Mouse (Mus musculus) lung, postnatal 0 days (tissue): ENCODE data around the gene Ache. TPM values are rescaled to one million over a fixed set of nuclear protein-coding genes. Genes with fewer than 3 reads are reported as not detected.

Experiments used
- ATAC-seq: fragments of 200-750 bp; cut with Nextera tagmentation; 2 replicates; pipeline ENCODE4 v1.8.0; 2017; ENCODE audit warnings: moderate library complexity
- DNase-seq: peaks from one replicate; pipeline ENCODE4 v3.0.0-alpha.2; 2016; ENCODE audit warnings: low spot score
- H3K27ac ChIP-seq: fragments of 300-500 bp; sonication (generic); 2 replicates; pipeline ENCODE4 v1.5.1; 2014; ENCODE audit warnings: antibody characterized with exemption, mild to moderate bottlenecking, low read length, mixed read lengths
- H3K27me3 ChIP-seq: fragments of 300-500 bp; sonication (generic); replicated peaks from 2 replicates; pipeline ENCODE4 v1.6.1; 2014; ENCODE audit warnings: low read length, mixed read lengths; ENCODE audit not compliant: insufficient read depth
- H3K36me3 ChIP-seq: fragments of 300-500 bp; sonication (generic); 2 replicates; pipeline ENCODE4 v1.6.1; 2014; ENCODE audit warnings: low read length, mixed read lengths; ENCODE audit not compliant: insufficient read depth
- H3K4me1 ChIP-seq: fragments of 300-500 bp; sonication (generic); 2 replicates; pipeline ENCODE4 v1.6.1; 2014; ENCODE audit warnings: antibody characterized with exemption, low read depth, low read length, mixed read lengths; ENCODE audit not compliant: insufficient read depth
- H3K4me2 ChIP-seq: fragments of 300-500 bp; sonication (generic); replicated peaks from 2 replicates; pipeline ENCODE4 v1.6.1; 2014; ENCODE audit warnings: low read depth, mild to moderate bottlenecking, low read length, moderate library complexity, mixed read lengths
- H3K4me3 ChIP-seq: fragments of 300-500 bp; sonication (generic); 2 replicates; pipeline ENCODE4 v1.5.1; 2014; ENCODE audit warnings: low read depth, low read length
- H3K9ac ChIP-seq: fragments of 300-500 bp; sonication (generic); replicated peaks from 2 replicates; pipeline ENCODE4 v1.6.1; 2014; ENCODE audit warnings: low read depth, mild to moderate bottlenecking
- H3K9me3 ChIP-seq: fragments of 300-500 bp; sonication (generic); 2 replicates; pipeline ENCODE4 v1.6.1; 2016; ENCODE audit warnings: low read length, mixed read lengths
- CTCF ChIP-seq: IDR thresholded peaks from 2 replicates; pipeline ENCODE4 v1.5.1; 2016; ENCODE audit warnings: antibody characterized with exemption, mild to moderate bottlenecking
- EP300 ChIP-seq: IDR thresholded peaks from 2 replicates; pipeline ENCODE4 v1.6.1; 2016; ENCODE audit warnings: antibody characterized with exemption, mild to moderate bottlenecking, control low read depth
- WGBS: fragments of 180-500 bp; shearing (Covaris S2); extraction: QIAGEN DNeasy Blood & Tissue Kit; methylation state at CpG from one replicate; pipeline ENCODE4 v1.1.7; 2014; 5-methylcytosine and 5-hydroxymethylcytosine counted together
- polyA plus RNA-seq: library from polyadenylated mRNA; unstranded; fragments of >200 nt; fragmentation: Nextera tagmentation; extraction: Ambion mirVana; gene quantifications from 2 replicates; pipeline ENCODE4 v1.2.1, GENCODE M21; 2015

Gene Ache
- polyA plus RNA-seq, 1 experiment from 2014 or later, result 0.92 TPM

GRCm38 (mm10) chr5:137285045-137285444 is 2.3 kb upstream of the Ache start:
- Histone ChIP-seq H3K9me3 (no peaks in the 10 kb centered on the region), H3K36me3 (no peaks in the 10 kb centered on the region), H3K4me3 (no peak overlapping the region), H3K4me2 (no peak overlapping the region), H3K27ac (no peak overlapping the region), H3K27me3 (peaks cover 16% of the 10 kb centered on the region), H3K9ac (no peak overlapping the region), H3K4me1 (peaks cover 11% of the 10 kb centered on the region)
- TF ChIP-seq CTCF (peak; percentile 79), EP300 (no peak)
- DNase-seq, result peak; percentile 50
- 65% methylated on average over 5 of the region's 5 CpGs for WGBS
- no peak for ATAC-seq

GRCm38 (mm10) chr5:137285986-137286385 is 1.3 kb upstream of the Ache start:
- no peak for TF ChIP-seq CTCF
- TF ChIP-seq EP300, result no peak
- DNase-seq (no peak), ATAC-seq (no peak)
- Histone ChIP-seq H3K4me3 (no peak overlapping the region), H3K27me3 (peaks cover 16% of the 10 kb centered on the region), H3K4me2 (no peak overlapping the region), H3K27ac (no peak overlapping the region), H3K4me1 (peaks cover 11% of the 10 kb centered on the region), H3K9me3 (no peaks in the 10 kb centered on the region), H3K36me3 (no peaks in the 10 kb centered on the region), H3K9ac (no peak overlapping the region)
- 37% methylated on average over 7 of the region's 7 CpGs for WGBS

- peak overlapping the region; percentile 49 for H3K4me2 ChIP-seq
- under 1% methylated on average over 16 of the region's 16 CpGs for WGBS
- no peaks in the 10 kb centered on the region for H3K36me3 ChIP-seq
- ATAC-seq, result peak; percentile 64
- TF ChIP-seq CTCF (peak; percentile 88), EP300 (no peak)
- peaks cover 11% of the 10 kb centered on the region for H3K4me1 ChIP-seq
- peaks cover 16% of the 10 kb centered on the region for H3K27me3 ChIP-seq
- peak; percentile 87 for DNase-seq
- H3K4me3 ChIP-seq, result peak overlapping the region; percentile 17; the same call in 1 of the 2 replicates
- H3K9ac ChIP-seq, result no peak overlapping the region
- H3K9me3 ChIP-seq, result no peaks in the 10 kb centered on the region
- no peak overlapping the region for H3K27ac ChIP-seq
Observed at GRCm38 (mm10) chr5:137286655-137287031, 676 bp upstream of the Ache start.

GRCm38 (mm10) chr5:137287953-137288743 is 829 bp downstream of the Ache start:
- Histone ChIP-seq H3K36me3 (no peaks in the 10 kb centered on the region), H3K4me2 (peak overlapping the region; percentile 62), H3K4me3 (peak overlapping the region; percentile 34), H3K27ac (no peak overlapping the region), H3K27me3 (peaks cover 16% of the 10 kb centered on the region), H3K4me1 (peaks cover 11% of the 10 kb centered on the region), H3K9ac (0 out of 2 replicates have a peak overlapping the region, but pooled peaks have one; percentile 6), H3K9me3 (no peaks in the 10 kb centered on the region)
- TF ChIP-seq EP300 (no peak), CTCF (no peak)
- ATAC-seq, result no peak
- 1% methylated on average over 53 of the region's 65 CpGs for WGBS
- no peak for DNase-seq

- DNase-seq (no peak), ATAC-seq (no peak)
- H3K9me3 ChIP-seq, result no peaks in the 10 kb centered on the region
- 2% methylated on average over 25 of the region's 25 CpGs for WGBS
- peak overlapping the region; percentile 62 for H3K4me2 ChIP-seq
- H3K9ac ChIP-seq, result no peak overlapping the region
- no peaks in the 10 kb centered on the region for H3K36me3 ChIP-seq
- H3K27me3 ChIP-seq, result peaks cover 16% of the 10 kb centered on the region
- H3K4me1 ChIP-seq, result peaks cover 11% of the 10 kb centered on the region
- H3K27ac ChIP-seq, result no peak overlapping the region
- TF ChIP-seq CTCF, result peak; percentile 58
- no peak for TF ChIP-seq EP300
- H3K4me3 ChIP-seq, result 0 out of 2 replicates have a peak overlapping the region, but pooled peaks have one; percentile 5
Observed at GRCm38 (mm10) chr5:137288999-137289470, 1.7 kb downstream of the Ache start.

- no peak overlapping the region for H3K9ac ChIP-seq
- no peaks in the 10 kb centered on the region for H3K9me3 ChIP-seq
- H3K4me3 ChIP-seq, result no peak overlapping the region
- ATAC-seq (no peak), DNase-seq (no peak)
- H3K27me3 ChIP-seq, result peaks cover 16% of the 10 kb centered on the region
- no peak for TF ChIP-seq EP300
- no peak overlapping the region for H3K27ac ChIP-seq
- H3K4me2 ChIP-seq, result no peak overlapping the region
- peaks cover 13% of the 10 kb centered on the region for H3K4me1 ChIP-seq
- WGBS, result 52% methylated on average over 13 of the region's 13 CpGs
- H3K36me3 ChIP-seq, result no peaks in the 10 kb centered on the region
Observed at GRCm38 (mm10) chr5:137289591-137290365, 2.5 kb downstream of the Ache start.
